Mouse (Mus musculus) neural tube, embryonic 14.5 days (tissue): ENCODE measurements around the gene Hck. TPM values are rescaled to one million over a fixed set of nuclear protein-coding genes. Genes with fewer than 3 reads are reported as not detected.
A peak's percentile ranks its signal among the peaks of the same experiment; 100 is the strongest.

Experiments used
- ATAC-seq: fragments of 200-750 bp; cut with Nextera tagmentation; 2 replicates; pipeline ENCODE4 v1.8.0; 2017; ENCODE audit warnings: low read depth, mild to moderate bottlenecking, moderate TSS enrichment, moderate library complexity
- H3K27ac ChIP-seq: fragments of 300-500 bp; sonication (generic); 2 replicates; pipeline ENCODE4 v1.5.1; 2014; ENCODE audit warnings: low read depth, mild to moderate bottlenecking, control low read depth, low read length, moderate library complexity, mixed read lengths
- H3K27me3 ChIP-seq: fragments of 300-500 bp; sonication (generic); 2 replicates; pipeline ENCODE4 v1.6.1; 2014; ENCODE audit warnings: low read length; ENCODE audit not compliant: control insufficient read depth, insufficient read depth
- H3K36me3 ChIP-seq: fragments of 300-500 bp; sonication (generic); 2 replicates; pipeline ENCODE4 v1.6.1; 2014; ENCODE audit warnings: low read length, mixed read lengths; ENCODE audit not compliant: control insufficient read depth, insufficient read depth
- H3K4me1 ChIP-seq: fragments of 300-500 bp; sonication (generic); 2 replicates; pipeline ENCODE4 v1.6.1; 2014; ENCODE audit warnings: low read length; ENCODE audit not compliant: control insufficient read depth, insufficient read depth
- H3K4me2 ChIP-seq: fragments of 300-500 bp; sonication (generic); 2 replicates; pipeline ENCODE4 v1.6.1; 2014; ENCODE audit warnings: mild to moderate bottlenecking, low read depth, low read length, control low read depth
- H3K4me3 ChIP-seq: fragments of 300-500 bp; sonication (generic); 2 replicates; pipeline ENCODE4 v1.5.1; 2014; ENCODE audit warnings: low read depth, low read length, control low read depth, mixed read lengths
- H3K9ac ChIP-seq: fragments of 300-500 bp; sonication (generic); replicated peaks from 2 replicates; pipeline ENCODE4 v1.6.1; 2014; ENCODE audit warnings: low read depth, mild to moderate bottlenecking, control low read depth, low read length, mixed read lengths
- H3K9me3 ChIP-seq: fragments of 300-500 bp; sonication (generic); 2 replicates; pipeline ENCODE4 v1.6.1; 2016; ENCODE audit warnings: low read length; ENCODE audit not compliant: control insufficient read depth
- WGBS: fragments of 180-500 bp; shearing (Covaris S2); extraction: QIAGEN DNeasy Blood & Tissue Kit; methylation state at CpG from one replicate; pipeline ENCODE4 v1.1.7; 2014; 5-methylcytosine and 5-hydroxymethylcytosine counted together
- polyA plus RNA-seq: library from polyadenylated mRNA; unstranded; fragments of >200 nt; fragmentation: Nextera tagmentation; extraction: Ambion mirVana; gene quantifications from 2 replicates; pipeline ENCODE4 v1.2.1, GENCODE M21; 2014

Gene Hck
- polyA plus RNA-seq, 1 experiment from 2014 or later = 1.0 TPM

DNA sequence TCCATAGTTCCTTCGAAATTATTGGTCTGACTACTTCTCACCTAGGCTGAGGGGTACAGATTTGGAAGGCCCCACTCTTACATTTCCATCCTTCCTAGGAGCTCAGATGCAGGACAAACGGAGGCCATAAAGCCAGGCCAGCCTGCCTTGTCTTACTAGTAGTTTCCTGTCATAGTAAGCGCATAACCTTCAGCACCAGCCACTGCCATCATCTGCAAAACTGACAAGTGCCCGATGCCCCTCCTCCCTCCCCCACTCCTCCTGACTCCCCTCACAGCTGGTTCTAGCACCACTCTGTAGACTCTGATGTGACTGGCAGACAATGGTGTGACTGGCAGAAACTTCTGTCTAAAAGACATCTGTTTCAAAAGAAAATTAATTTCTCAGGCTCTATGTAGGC, 22.1 kb upstream of the Hck start:
- Histone ChIP-seq H3K4me3 (no peak overlapping the region), H3K36me3 (no peaks in the 10 kb centered on the region), H3K27ac (no peak overlapping the region), H3K4me2 (no peak overlapping the region), H3K27me3 (no peaks in the 10 kb centered on the region), H3K9me3 (no peaks in the 10 kb centered on the region), H3K4me1 (no peaks in the 10 kb centered on the region), H3K9ac (no peak overlapping the region)
- ATAC-seq = no peak
- WGBS = 89% methylated on average over 4 of the region's 4 CpGs

DNA sequence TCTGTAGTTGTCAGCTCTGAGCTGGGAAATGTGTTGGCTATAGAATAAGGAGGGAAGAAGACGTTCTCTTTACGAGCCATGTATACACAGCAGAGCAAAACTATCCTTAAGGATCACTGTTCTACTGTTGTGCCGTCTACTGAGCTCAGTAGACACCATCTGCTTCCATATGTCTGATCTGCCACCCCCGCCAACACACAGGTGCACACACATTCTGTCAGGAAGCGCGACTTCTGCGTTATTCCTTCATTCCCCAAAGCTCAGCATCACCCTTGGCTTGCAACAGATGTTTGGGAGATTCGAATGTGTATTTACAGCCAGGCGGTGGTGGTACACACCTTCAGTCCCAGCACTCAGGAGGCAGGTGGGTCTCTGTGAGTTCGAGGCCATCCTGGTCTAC, 21.2 kb upstream of the Hck start:
- no peaks in the 10 kb centered on the region for H3K9me3 ChIP-seq
- H3K36me3 ChIP-seq = no peaks in the 10 kb centered on the region
- no peak for ATAC-seq
- no peaks in the 10 kb centered on the region for H3K4me1 ChIP-seq
- no peak overlapping the region for H3K4me3 ChIP-seq
- no peaks in the 10 kb centered on the region for H3K27me3 ChIP-seq
- H3K27ac ChIP-seq = no peak overlapping the region
- 92% methylated on average over 10 of the region's 10 CpGs for WGBS
- no peak overlapping the region for H3K9ac ChIP-seq
- no peak overlapping the region for H3K4me2 ChIP-seq

DNA sequence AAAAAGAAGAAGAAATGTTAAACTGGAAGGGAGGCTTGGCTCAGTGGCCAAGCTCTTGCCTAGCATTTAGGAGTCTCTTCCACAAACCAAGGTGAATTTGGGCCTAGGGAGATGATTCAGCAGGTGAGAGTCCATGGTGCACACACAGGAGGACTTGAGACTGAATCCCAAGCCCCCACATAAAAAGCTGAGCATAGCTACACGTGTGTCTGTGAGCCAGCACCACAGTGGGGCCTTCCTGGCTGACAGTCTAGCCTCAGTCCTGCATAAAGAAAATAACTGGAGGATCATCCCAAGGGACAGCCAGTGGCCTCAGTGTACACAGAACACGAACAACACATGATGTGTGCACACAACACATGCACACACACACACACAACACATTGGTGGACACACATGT, 19.0 kb upstream of the Hck start:
- H3K36me3 ChIP-seq = no peaks in the 10 kb centered on the region
- WGBS = 50% methylated on average over 2 of the region's 2 CpGs
- H3K9me3 ChIP-seq = no peaks in the 10 kb centered on the region
- no peak overlapping the region for H3K27ac ChIP-seq
- H3K9ac ChIP-seq = no peak overlapping the region
- no peak overlapping the region for H3K4me3 ChIP-seq
- H3K27me3 ChIP-seq = no peaks in the 10 kb centered on the region
- no peaks in the 10 kb centered on the region for H3K4me1 ChIP-seq
- ATAC-seq = no peak
- H3K4me2 ChIP-seq = no peak overlapping the region

DNA sequence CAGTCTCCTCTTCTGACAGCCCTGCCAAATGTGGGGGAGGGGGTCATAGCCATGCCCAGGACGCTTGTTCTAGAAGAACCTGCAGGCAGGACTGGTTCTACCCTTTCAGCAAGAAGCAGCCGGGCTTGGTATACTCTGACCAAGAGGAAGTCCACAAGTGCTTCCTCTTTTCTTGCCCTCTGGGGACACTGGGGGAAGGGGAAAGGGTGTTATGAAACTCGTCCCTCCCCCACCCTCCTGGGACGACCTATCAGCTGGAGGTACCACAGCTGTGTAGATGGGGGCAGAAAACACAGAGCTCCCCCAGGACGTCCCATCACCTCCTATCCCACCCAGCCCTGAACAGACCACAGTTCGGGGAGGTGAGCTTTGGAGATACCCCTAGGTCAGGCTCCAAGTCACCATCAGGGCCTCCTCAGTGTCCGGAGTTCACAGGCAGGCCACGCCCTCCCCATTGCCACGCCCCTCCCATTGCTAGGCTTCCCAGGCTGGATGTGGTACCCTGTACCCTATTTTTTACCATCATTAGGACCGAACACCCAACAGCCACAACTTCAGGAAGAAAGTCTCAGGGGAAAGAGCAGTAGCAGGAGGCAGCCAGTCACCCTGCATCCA, 17.6 kb upstream of the Hck start:
- no peak overlapping the region for H3K4me3 ChIP-seq
- H3K27ac ChIP-seq = no peak overlapping the region
- H3K4me1 ChIP-seq = no peaks in the 10 kb centered on the region
- no peak overlapping the region for H3K9ac ChIP-seq
- WGBS = 41% methylated on average over 10 of the region's 10 CpGs
- H3K27me3 ChIP-seq = no peaks in the 10 kb centered on the region
- H3K4me2 ChIP-seq = no peak overlapping the region
- H3K36me3 ChIP-seq = no peaks in the 10 kb centered on the region
- H3K9me3 ChIP-seq = no peaks in the 10 kb centered on the region
- ATAC-seq = no peak

DNA sequence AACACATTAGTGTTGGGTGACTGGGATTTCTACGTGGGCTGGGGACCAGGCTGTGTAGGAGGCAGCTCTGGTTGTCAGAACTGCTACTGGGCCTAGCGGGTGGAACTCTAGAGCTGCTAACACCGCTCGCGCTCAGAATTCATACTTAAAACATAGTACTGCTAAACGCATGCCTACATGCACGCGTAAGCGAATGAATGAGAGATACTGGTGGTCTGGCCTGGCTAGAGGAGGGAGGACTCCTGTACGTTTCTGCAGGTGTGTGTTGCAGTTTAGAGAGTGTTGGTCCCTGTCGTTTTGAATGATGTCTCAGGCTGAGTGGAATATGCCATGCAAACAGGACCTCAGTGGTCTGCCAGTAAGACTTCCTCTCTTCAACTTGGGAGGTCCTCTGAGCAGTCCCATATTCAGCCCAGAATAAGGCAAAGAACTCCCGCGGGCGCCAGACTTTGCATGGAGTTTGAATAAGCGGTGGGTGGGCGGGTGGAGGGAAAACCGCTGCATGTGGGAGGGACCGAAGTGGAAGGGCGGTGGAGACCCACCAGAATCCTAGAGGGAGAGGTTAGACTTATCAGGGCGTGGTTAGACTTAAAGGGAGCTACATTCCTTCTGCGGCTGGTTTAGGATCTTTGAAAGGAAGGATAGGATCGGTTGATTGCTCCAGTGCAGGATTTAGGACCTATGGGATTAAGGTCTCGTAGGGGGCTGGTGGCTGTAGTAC, 1.1 kb upstream of the Hck start:
- WGBS = 33% methylated on average over 23 of the region's 23 CpGs
- ATAC-seq = no peak
- H3K9me3 ChIP-seq = no peaks in the 10 kb centered on the region
- H3K4me1 ChIP-seq = peaks cover 4% of the 10 kb centered on the region; the same call in 1 of the 2 replicates
- no peak overlapping the region for H3K27ac ChIP-seq
- H3K4me2 ChIP-seq = no peak overlapping the region; the same call in 1 of the 2 replicates
- H3K36me3 ChIP-seq = no peaks in the 10 kb centered on the region
- H3K27me3 ChIP-seq = peaks cover 13% of the 10 kb centered on the region
- H3K9ac ChIP-seq = no peak overlapping the region
- no peak overlapping the region for H3K4me3 ChIP-seq

DNA sequence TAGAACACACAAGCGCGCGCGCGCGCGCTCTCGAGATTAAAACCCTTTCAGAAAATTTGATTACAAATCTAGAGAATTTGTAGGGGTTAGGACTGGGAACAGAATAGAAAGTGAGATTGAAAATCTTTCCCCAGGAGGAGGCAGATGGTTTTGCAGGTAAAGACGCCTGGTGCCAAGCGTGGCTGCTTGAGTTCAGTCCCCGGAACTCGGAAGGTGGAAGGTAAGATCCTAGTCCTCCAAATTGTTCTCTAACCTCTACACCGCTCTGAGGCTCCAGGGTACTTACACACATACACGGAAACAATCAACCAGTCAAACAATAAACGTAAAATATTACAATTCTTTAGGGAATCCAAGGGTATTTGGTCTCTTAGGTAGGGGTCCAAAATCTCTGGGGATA, 466 bp upstream of the Hck start:
- peak overlapping the region; percentile 62 for H3K4me2 ChIP-seq
- no peak for ATAC-seq
- H3K4me1 ChIP-seq = peaks cover 4% of the 10 kb centered on the region; the same call in 1 of the 2 replicates
- no peak overlapping the region for H3K9ac ChIP-seq
- 4% methylated on average over 15 of the region's 15 CpGs for WGBS
- peaks cover 13% of the 10 kb centered on the region for H3K27me3 ChIP-seq
- H3K36me3 ChIP-seq = no peaks in the 10 kb centered on the region
- H3K27ac ChIP-seq = no peak overlapping the region
- no peaks in the 10 kb centered on the region for H3K9me3 ChIP-seq
- peak overlapping the region; percentile 34 for H3K4me3 ChIP-seq

DNA sequence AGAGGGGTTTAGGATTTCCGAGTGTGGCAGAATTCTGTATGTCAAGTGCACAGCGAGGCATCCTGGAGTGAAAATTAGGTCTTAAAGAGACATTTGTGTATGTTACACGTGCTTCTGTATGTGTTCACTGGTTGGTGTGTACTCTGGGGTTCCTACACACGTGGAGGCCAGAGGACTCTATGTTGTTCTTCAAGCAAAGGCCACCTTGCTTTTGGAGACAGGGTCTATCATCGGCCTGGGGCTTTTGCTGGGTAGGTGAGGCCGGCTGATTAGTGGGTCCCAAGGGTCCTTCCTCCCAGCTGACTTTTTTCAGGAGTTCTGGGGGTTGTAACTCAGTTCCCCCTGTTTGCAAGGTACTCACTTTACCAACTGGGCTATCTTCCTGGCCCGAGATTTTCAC, 1.3 kb downstream of the Hck start:
- Histone ChIP-seq H3K9me3 (no peaks in the 10 kb centered on the region), H3K4me1 (peaks cover 4% of the 10 kb centered on the region; the same call in 1 of the 2 replicates), H3K4me3 (no peak overlapping the region), H3K27me3 (peaks cover 13% of the 10 kb centered on the region), H3K36me3 (no peaks in the 10 kb centered on the region), H3K4me2 (no peak overlapping the region), H3K27ac (no peak overlapping the region), H3K9ac (no peak overlapping the region)
- WGBS = 64% methylated on average over 7 of the region's 7 CpGs
- ATAC-seq = no peak

DNA sequence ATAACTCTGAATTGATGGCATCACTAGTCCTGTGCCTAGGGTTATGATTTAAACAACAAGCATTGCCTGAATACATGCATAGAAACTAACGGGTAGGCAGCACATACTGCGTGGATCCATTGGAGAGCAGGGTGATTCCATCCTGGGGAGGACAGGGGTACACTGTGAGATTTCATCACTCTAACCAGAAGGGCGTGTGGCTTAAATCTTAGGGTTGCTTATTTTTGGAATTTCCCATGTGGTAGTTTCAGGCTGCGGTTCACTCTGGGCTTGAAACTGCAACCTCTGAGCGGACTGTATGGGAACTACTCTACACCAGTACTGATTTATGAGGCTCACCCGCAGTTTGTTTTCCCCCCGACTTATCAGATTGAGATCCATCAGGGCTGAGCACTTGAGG, 3.0 kb downstream of the Hck start:
- H3K27me3 ChIP-seq = peaks cover 13% of the 10 kb centered on the region
- no peaks in the 10 kb centered on the region for H3K36me3 ChIP-seq
- WGBS = 89% methylated on average over 7 of the region's 7 CpGs
- no peaks in the 10 kb centered on the region for H3K9me3 ChIP-seq
- peaks cover 4% of the 10 kb centered on the region; the same call in 1 of the 2 replicates for H3K4me1 ChIP-seq
- ATAC-seq = no peak
- H3K4me3 ChIP-seq = no peak overlapping the region
- H3K27ac ChIP-seq = no peak overlapping the region
- no peak overlapping the region for H3K9ac ChIP-seq
- H3K4me2 ChIP-seq = no peak overlapping the region

DNA sequence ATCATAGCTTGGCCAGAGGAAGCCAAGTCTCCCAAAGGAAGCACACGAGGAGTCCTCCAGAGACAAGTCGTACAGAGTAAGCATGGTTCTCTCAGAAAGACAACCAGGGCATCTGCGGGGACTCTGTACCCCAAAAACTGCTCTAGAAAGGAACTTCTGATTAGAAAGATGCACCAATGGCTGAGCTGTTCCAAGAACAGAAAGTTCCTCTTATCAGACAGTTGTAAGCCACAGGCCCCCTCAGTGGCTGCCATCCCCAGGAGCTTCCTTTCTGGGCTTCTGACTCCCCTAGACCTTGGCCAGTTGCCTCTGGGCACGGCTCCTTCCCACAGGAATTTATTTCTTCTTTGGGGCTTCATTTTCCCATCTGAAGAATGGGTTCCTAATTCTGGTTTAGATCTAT, 7.4 kb downstream of the Hck start:
- no peak overlapping the region for H3K4me2 ChIP-seq
- no peak overlapping the region for H3K4me3 ChIP-seq
- no peak overlapping the region for H3K9ac ChIP-seq
- H3K27me3 ChIP-seq = no peaks in the 10 kb centered on the region
- H3K36me3 ChIP-seq = no peaks in the 10 kb centered on the region
- ATAC-seq = no peak
- H3K9me3 ChIP-seq = no peaks in the 10 kb centered on the region
- 78% methylated on average over 4 of the region's 4 CpGs for WGBS
- H3K27ac ChIP-seq = no peak overlapping the region
- H3K4me1 ChIP-seq = no peaks in the 10 kb centered on the region
